Mouse (Mus musculus): Measurements from ENCODE around the gene Gm29582. TPM values are rescaled to one million over a fixed set of nuclear protein-coding genes. Genes with fewer than 3 reads are reported as not detected.
"Not testable (repeated sequence)": the region's sequence is repeated elsewhere in the genome, so short reads cannot be mapped to it uniquely, and the experiment has no call there.

Gene Gm29582
- not detected for total RNA-seq (2021)
- long read RNA-seq, experiment 1: 0 reads
- long read RNA-seq, experiment 2: 0 reads

DNA sequence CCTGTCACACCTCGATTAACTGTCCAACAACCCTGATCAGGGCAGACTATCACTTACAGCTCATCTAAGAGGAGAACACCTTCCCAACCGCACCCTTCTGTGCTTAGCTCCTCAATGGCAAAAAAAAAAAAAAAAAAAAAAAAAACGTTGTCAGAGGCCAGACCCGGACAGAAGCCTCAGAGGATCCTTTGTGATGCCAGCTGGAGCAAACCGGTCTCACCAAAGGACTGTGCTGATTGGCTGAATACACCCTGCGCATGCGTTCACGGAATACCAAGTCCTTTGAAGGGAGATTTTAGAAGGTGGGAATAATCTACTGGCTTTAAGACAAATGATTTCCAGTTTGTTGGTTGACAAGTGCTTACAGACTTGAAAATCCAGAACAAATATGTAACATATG, at the start of gene Gm29582:
Gene Gm29582 (minus strand): TSS at position 101 of the 400 bp plus-strand sequence.
- not testable (repeated sequence) for DNase-seq (ENCODE audit: low spot score in 2 of 2)
